Mouse (Mus musculus): ENCODE measurements around the gene Frat2. TPM values are rescaled to one million over a fixed set of nuclear protein-coding genes. Genes with fewer than 3 reads are reported as not detected.
A peak's percentile ranks its signal among the peaks of the same experiment; 100 is the strongest.

Frat2 gene
- polyA plus RNA-seq, 1 experiment: 16.8 TPM

DNA sequence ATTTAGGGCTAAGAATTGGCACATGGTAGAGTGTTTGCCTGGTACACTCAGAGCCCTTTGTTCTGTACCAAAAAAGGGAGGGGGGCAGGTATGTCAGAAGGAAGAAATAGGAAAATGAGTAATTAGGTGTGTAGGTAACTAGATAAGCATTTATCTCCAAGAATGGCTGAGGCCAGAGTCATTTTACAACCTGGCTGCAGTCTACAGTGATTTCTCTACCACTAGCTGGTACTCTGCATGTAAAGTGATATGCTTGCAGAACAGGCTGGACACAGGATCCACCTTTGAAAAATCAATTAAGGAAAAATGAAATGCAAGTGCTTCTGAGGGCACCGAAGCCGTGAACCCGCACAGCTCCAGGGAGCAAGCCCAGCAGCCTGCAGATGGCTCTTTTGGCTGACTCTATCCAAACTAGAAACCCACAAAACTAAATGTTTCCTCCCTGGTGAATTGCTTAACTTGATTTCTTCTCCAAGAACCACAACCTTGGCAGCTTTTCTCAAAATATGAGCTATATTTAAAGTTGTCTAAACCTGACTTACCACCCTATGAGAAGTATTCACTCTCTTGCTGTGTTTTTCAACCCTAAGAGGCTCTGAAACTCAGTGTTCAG, 51.7 kb downstream of the Frat2 start:
- Histone ChIP-seq H3K4me3 (replicated peaks) (peak overlapping the region; percentile 44), H3K27me3 (replicated peaks) (no peaks in the 10 kb centered on the region), H3K4me1 (peaks cover 92% of the 10 kb centered on the region), H3K9me3 (no peaks in the 10 kb centered on the region), H3K36me3 (replicated peaks; ENCODE audit: low read length) (peaks cover 11% of the 10 kb centered on the region)
- TF ChIP-seq GATA1 (IDR thresholded peaks at IDR 0.05; ENCODE audit: borderline replicate concordance, low read length) (no peak), FLI1 (IDR thresholded peaks at IDR 0.05; ENCODE audit: low read length) (no peak)

Other genes with a start within 250 kb of the Frat2 start
- 0.34 TPM in 1 of 2 replicates, not detected in the other for gene Slit1, start 104.5 kb downstream of the Frat2 start, polyA plus RNA-seq (2012; ENCODE audit: insufficient read depth, low replicate concordance)
- 1.8 TPM in 1 of 2 replicates, not detected in the other for gene Arhgap19, start 46.1 kb downstream of the Frat2 start, polyA plus RNA-seq (2012; ENCODE audit: insufficient read depth, low replicate concordance)
- 25.1 and 50.6 TPM in 2 replicates for gene Frat1, start 18.2 kb downstream of the Frat2 start, polyA plus RNA-seq (2012; ENCODE audit: insufficient read depth, low replicate concordance)
- 8.9 and 14.4 TPM in 2 replicates for gene Rrp12, start 48.0 kb upstream of the Frat2 start, polyA plus RNA-seq (2012; ENCODE audit: insufficient read depth, low replicate concordance)
- gene Pgam1, start 63.8 kb upstream of the Frat2 start, polyA plus RNA-seq (2012; ENCODE audit: insufficient read depth, low replicate concordance): 654 and 1,266 TPM in 2 replicates
- 5.4 and 13.5 TPM in 2 replicates for gene Exosc1, start 85.3 kb upstream of the Frat2 start, polyA plus RNA-seq (2012; ENCODE audit: insufficient read depth, low replicate concordance)
- 18.8 and 25.3 TPM in 2 replicates for gene Zdhhc16, start 85.3 kb upstream of the Frat2 start, polyA plus RNA-seq (2012; ENCODE audit: insufficient read depth, low replicate concordance)
- 6.0 and 14.4 TPM in 2 replicates for gene Mms19, start 133.0 kb upstream of the Frat2 start, polyA plus RNA-seq (2012; ENCODE audit: insufficient read depth, low replicate concordance)
- 23.1 and 46.7 TPM in 2 replicates for gene Ubtd1, start 133.6 kb upstream of the Frat2 start, polyA plus RNA-seq (2012; ENCODE audit: insufficient read depth, low replicate concordance)
- not detected in 2 replicates for gene Ankrd2, start 187.9 kb upstream of the Frat2 start, polyA plus RNA-seq (2012; ENCODE audit: insufficient read depth, low replicate concordance)
- gene Hoga1, start 197.5 kb upstream of the Frat2 start, polyA plus RNA-seq (2012; ENCODE audit: insufficient read depth, low replicate concordance): 0.93 TPM in 1 of 2 replicates, not detected in the other
- not detected in 2 replicates for gene 4933411K16Rik, start 204.1 kb upstream of the Frat2 start, polyA plus RNA-seq (2012; ENCODE audit: insufficient read depth, low replicate concordance)
- gene Morn4, start 238.2 kb upstream of the Frat2 start, polyA plus RNA-seq (2012; ENCODE audit: insufficient read depth, low replicate concordance): 2.0 TPM in 1 of 2 replicates, not detected in the other
- 8.3 and 14.6 TPM in 2 replicates for gene Pi4k2a, start 242.3 kb upstream of the Frat2 start, polyA plus RNA-seq (2012; ENCODE audit: insufficient read depth, low replicate concordance)

All from megakaryocyte, embryonic 14.5 days (primary cell).